Mouse (Mus musculus): ENCODE results near the gene Mrgprg. TPM values are rescaled to one million over a fixed set of nuclear protein-coding genes. Genes with fewer than 3 reads are reported as not detected.

Gene Mrgprg
- total RNA-seq, 2 experiments from 2014 or later = not detected

Small RNA genes within 50 kb of the gene (microRNA-seq; reads per million reads assigned to microRNA genes)
- gene Gm22064 = 0 reads per million in 2 experiments

Other genes starting within 250 kb of the Mrgprg start
- gene Nap1l4, start 217.9 kb downstream of the Mrgprg start, total RNA-seq (2021) = 100 to 1,000 TPM; 114 to 122 TPM
- 10 to 100 TPM; 46.3 to 51.5 TPM for gene Cars, start 166.9 kb downstream of the Mrgprg start, total RNA-seq (2021)
- gene Tnfrsf26, start 138.3 kb downstream of the Mrgprg start, total RNA-seq (2021) = under 1 TPM in 1 of 2 experiments, not detected in 1; 0.10 TPM
- 1 to 10 TPM; 1.7 to 2.7 TPM for gene Tnfrsf22, start 117.3 kb downstream of the Mrgprg start, total RNA-seq (2021)
- 1 to 10 TPM; 1.1 to 1.4 TPM for gene Tnfrsf23, start 81.1 kb downstream of the Mrgprg start, total RNA-seq (2021)
- 10 to 100 TPM; 28.2 to 28.3 TPM for gene Osbpl5, start 10.0 kb downstream of the Mrgprg start, total RNA-seq (2021)
- gene Mrgpre, start 17.5 kb upstream of the Mrgprg start, total RNA-seq (2021) = 1 to 10 TPM; 5.4 to 6.5 TPM
- gene Nadsyn1, start 55.9 kb upstream of the Mrgprg start, total RNA-seq (2021) = 1 to 10 TPM; 5.9 to 6.9 TPM
- 10 to 100 TPM; 39.0 to 40.8 TPM for gene Dhcr7, start 56.2 kb upstream of the Mrgprg start, total RNA-seq (2021)
- gene Gm498, start 99.8 kb upstream of the Mrgprg start, total RNA-seq (2021) = not detected
- gene Shank2, start 234.9 kb upstream of the Mrgprg start, total RNA-seq (2021) = 100 to 1,000 TPM; 121 to 138 TPM